Mouse (Mus musculus): ENCODE results near the gene Mmaa.

GRCm38 (mm10) chr8:79272676-79273075, 22.1 kb downstream of the Mmaa start:
- TF ChIP-seq CTCF (IDR thresholded peaks at IDR 0.05; ENCODE audit: control insufficient read depth, insufficient read depth, low read length), result no peak
- TF ChIP-seq POLR2A (IDR thresholded peaks at IDR 0.05; ENCODE audit: borderline replicate concordance, control insufficient read depth, low read depth, low read length), result no peak
